In the genomic region with DNA sequence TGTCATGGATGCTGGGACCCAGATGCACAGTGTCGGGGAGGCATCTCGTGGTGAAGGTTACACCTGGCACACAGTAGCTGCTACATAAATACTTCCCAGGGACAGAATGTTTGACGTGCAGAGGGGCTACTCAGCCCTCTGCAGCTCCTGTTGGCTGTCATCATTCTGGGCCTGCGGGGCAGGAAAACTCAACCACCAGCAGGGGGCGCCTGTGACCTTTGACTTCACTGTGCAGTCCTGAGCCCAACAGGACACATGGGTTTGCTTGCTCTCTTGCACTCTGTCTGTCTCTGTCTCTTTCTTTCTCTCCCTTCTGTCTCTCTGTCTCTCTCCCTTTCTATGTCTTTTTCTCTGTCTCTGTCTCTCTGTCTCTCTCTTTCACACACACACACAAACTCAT, we compare ENCODE assay signal across 9 mouse cellular contexts.
DNase-seq lines count a peak whose midpoint lies in the region; ATAC-seq lines count a peak whose summit lies in the region.
"Had no signal": no experiment of that assay in that cellular context is flagged by ENCODE, and none has a peak within 500 bp of the region (broad histone marks: within the 10 kb centered on the region; RNA-seq: fewer than 3 reads in every experiment).

No protein-coding gene starts in this region.

- no peak overlapping the region for H3K4me2 ChIP-seq in kidney, embryonic 15.5 days
- no peak overlapping the region for H3K4me2 ChIP-seq in stomach, embryonic 15.5 days

- H3K4me3 ChIP-seq in heart, embryonic 10.5 days, result no peak overlapping the region
- no peak overlapping the region for H3K4me3 ChIP-seq in kidney, embryonic 15.5 days (replicated peaks)
- H3K4me3 ChIP-seq in stomach, embryonic 15.5 days (replicated peaks), result no peak overlapping the region

- H3K9ac ChIP-seq in kidney, embryonic 15.5 days, result no peak overlapping the region
- no peak overlapping the region for H3K9ac ChIP-seq in stomach, embryonic 15.5 days

- H3K27ac ChIP-seq in heart, embryonic 10.5 days, result peak overlapping the region; percentile 56; the same call in 1 of the 2 replicates
- no peak overlapping the region for H3K27ac ChIP-seq in kidney, embryonic 15.5 days
- no peak overlapping the region for H3K27ac ChIP-seq in stomach, embryonic 15.5 days

- H3K27me3 ChIP-seq in heart, embryonic 10.5 days (ENCODE audit: insufficient read depth, poor library complexity, severe bottlenecking), result peaks cover 14% of the 10 kb centered on the region; the same call in 1 of the 2 replicates
- H3K27me3 ChIP-seq in kidney, embryonic 15.5 days, result no peaks in the 10 kb centered on the region; the same call in 1 of the 2 replicates
- H3K27me3 ChIP-seq in stomach, embryonic 15.5 days (replicated peaks), result no peaks in the 10 kb centered on the region
- H3K27me3 ChIP-seq: Patski had no signal

- WGBS in heart, embryonic 10.5 days, result 11% methylated on average over 5 of the region's 5 CpGs
- WGBS in kidney, embryonic 15.5 days, result 16% methylated on average over 5 of the region's 5 CpGs
- WGBS in stomach, embryonic 15.5 days, result 13% methylated on average over 5 of the region's 5 CpGs

- ATAC-seq in kidney, embryonic 15.5 days (replicated peaks; ENCODE audit: low FRiP score), result peak; percentile 71
- peak; percentile 63; the same call in 1 of the 2 replicates for ATAC-seq in stomach, embryonic 15.5 days (ENCODE audit: insufficient read depth, low FRiP score, low read depth)

- H3K4me1 ChIP-seq in heart, embryonic 10.5 days, result peaks cover 36% of the 10 kb centered on the region
- H3K4me1 ChIP-seq in kidney, embryonic 15.5 days, result peaks cover 37% of the 10 kb centered on the region
- H3K4me1 ChIP-seq in stomach, embryonic 15.5 days, result no peaks in the 10 kb centered on the region; the same call in 1 of the 2 replicates

- peak; percentile 65 for DNase-seq in layer of hippocampus, adult 11-12 months (ENCODE audit: low spot score)
- no peak for DNase-seq in layer of hippocampus, adult 9-10 months (ENCODE audit: low spot score)
- peak; percentile 88 for DNase-seq in embryo, embryonic 11 days
- peak; percentile 91 for DNase-seq in heart, embryonic 10.5 days (ENCODE audit: low spot score)
- DNase-seq in liver, result peak; percentile 76
- peak; percentile 50 to 70 for DNase-seq in natural killer cell, adult 2 months (ENCODE audit: low spot score in 2 of 2)

- H3K36me3 ChIP-seq in heart, embryonic 10.5 days, result no peaks in the 10 kb centered on the region
- H3K36me3 ChIP-seq in kidney, embryonic 15.5 days, result no peaks in the 10 kb centered on the region
- no peaks in the 10 kb centered on the region for H3K36me3 ChIP-seq in stomach, embryonic 15.5 days

- H3K9me3 ChIP-seq in heart, embryonic 10.5 days, result no peaks in the 10 kb centered on the region
- H3K9me3 ChIP-seq in kidney, embryonic 15.5 days (replicated peaks), result no peaks in the 10 kb centered on the region
- H3K9me3 ChIP-seq in stomach, embryonic 15.5 days, result no peaks in the 10 kb centered on the region
